Mouse (Mus musculus) gastrocnemius, postnatal 25 days (tissue): ENCODE measurements around the gene Rps6ka1. TPM values are rescaled to one million over a fixed set of nuclear protein-coding genes. Genes with fewer than 3 reads are reported as not detected.
A peak's percentile ranks its signal among the peaks of the same experiment; 100 is the strongest.
"Not testable (repeated sequence)": the region's sequence is repeated elsewhere in the genome, so short reads cannot be mapped to it uniquely, and the experiment has no call there.

Source experiments
- DNase-seq: peaks from one replicate; pipeline ENCODE4 v3.0.0; 2022
- total RNA-seq, 2 experiments: library from RNA; stranded (reverse); gene quantifications; 1 replicate in 1 of 2; 2 replicates in 1 of 2; pipeline ENCODE4 v1.2.3; 2021

Rps6ka1 gene
- total RNA-seq, 2 experiments from 2014 or later: 4.0 to 4.3 TPM

- DNase-seq: no peak
Observed at GRCm38 (mm10) chr4:133863795-133864379, 23.7 kb downstream of the Rps6ka1 start.

- no peak for DNase-seq
Observed at GRCm38 (mm10) chr4:133857527-133857926, 30.1 kb downstream of the Rps6ka1 start.

GRCm38 (mm10) chr4:133854621-133855020 is 33.0 kb downstream of the Rps6ka1 start:
- DNase-seq: no peak

- DNase-seq: no peak
Observed at GRCm38 (mm10) chr4:133853630-133854029, 34.0 kb downstream of the Rps6ka1 start.

GRCm38 (mm10) chr4:133846625-133847024 is 41.0 kb downstream of the Rps6ka1 start:
- DNase-seq: no peak

GRCm38 (mm10) chr4:133845060-133845459 is 42.5 kb downstream of the Rps6ka1 start:
- no peak for DNase-seq

GRCm38 (mm10) chr4:133844209-133844841 is 43.3 kb downstream of the Rps6ka1 start:
- no peak for DNase-seq

- DNase-seq: no peak
Observed at GRCm38 (mm10) chr4:133842992-133843737, 44.4 kb downstream of the Rps6ka1 start.

- not testable (repeated sequence) for DNase-seq
Observed at GRCm38 (mm10) chr4:133841756-133842483, 45.7 kb downstream of the Rps6ka1 start.

- DNase-seq: no peak
Observed at GRCm38 (mm10) chr4:133841035-133841434, 46.6 kb downstream of the Rps6ka1 start.

GRCm38 (mm10) chr4:133840501-133840900 is 47.1 kb downstream of the Rps6ka1 start:
- no peak for DNase-seq

GRCm38 (mm10) chr4:133839385-133839826 is 48.2 kb downstream of the Rps6ka1 start:
- DNase-seq: no peak

GRCm38 (mm10) chr4:133836575-133836974 is 51.0 kb downstream of the Rps6ka1 start:
- no peak for DNase-seq

- DNase-seq: no peak
Observed at GRCm38 (mm10) chr4:133835211-133835610, 52.4 kb downstream of the Rps6ka1 start.

- DNase-seq: no peak
Observed at GRCm38 (mm10) chr4:133832945-133833874, 54.4 kb downstream of the Rps6ka1 start.

- no peak for DNase-seq
Observed at GRCm38 (mm10) chr4:133830453-133830852, 57.1 kb downstream of the Rps6ka1 start.

GRCm38 (mm10) chr4:133829281-133830070 is 58.1 kb downstream of the Rps6ka1 start:
- DNase-seq: peak; percentile 38

- no peak for DNase-seq
Observed at GRCm38 (mm10) chr4:133827887-133828794, 59.5 kb downstream of the Rps6ka1 start.

GRCm38 (mm10) chr4:133827354-133827753 is 60.2 kb downstream of the Rps6ka1 start:
- DNase-seq: no peak
